Mouse (Mus musculus): ENCODE measurements around the gene Arpc2. TPM values are rescaled to one million over a fixed set of nuclear protein-coding genes. Genes with fewer than 3 reads are reported as not detected.

Arpc2 gene
- polyA plus RNA-seq, 1 experiment from 2014 or later, result 316 TPM

GRCm38 (mm10) chr1:74277041-74277440 is 41.2 kb downstream of the Arpc2 start:
- Histone ChIP-seq H3K4me2 (no peak overlapping the region), H3K4me3 (ENCODE audit: low read depth, low read length) (no peak overlapping the region), H3K27ac (ENCODE audit: low read depth, low read length) (no peak overlapping the region), H3K9ac (ENCODE audit: low read length) (no peak overlapping the region), H3K4me1 (ENCODE audit: control insufficient read depth, insufficient read depth, low read length) (no peaks in the 10 kb centered on the region; the same call in 1 of the 2 replicates), H3K27me3 (ENCODE audit: control insufficient read depth, insufficient read depth, low read length) (no peaks in the 10 kb centered on the region), H3K36me3 (ENCODE audit: control insufficient read depth, insufficient read depth, low read length) (peaks cover 16% of the 10 kb centered on the region), H3K9me3 (ENCODE audit: control insufficient read depth, low read length) (no peaks in the 10 kb centered on the region)
- no peak for DNase-seq (ENCODE audit: low spot score, missing footprints)
- no peak for ATAC-seq (ENCODE audit: low FRiP score)
- 60% methylated on average over 6 of the region's 6 CpGs for WGBS

DNA sequence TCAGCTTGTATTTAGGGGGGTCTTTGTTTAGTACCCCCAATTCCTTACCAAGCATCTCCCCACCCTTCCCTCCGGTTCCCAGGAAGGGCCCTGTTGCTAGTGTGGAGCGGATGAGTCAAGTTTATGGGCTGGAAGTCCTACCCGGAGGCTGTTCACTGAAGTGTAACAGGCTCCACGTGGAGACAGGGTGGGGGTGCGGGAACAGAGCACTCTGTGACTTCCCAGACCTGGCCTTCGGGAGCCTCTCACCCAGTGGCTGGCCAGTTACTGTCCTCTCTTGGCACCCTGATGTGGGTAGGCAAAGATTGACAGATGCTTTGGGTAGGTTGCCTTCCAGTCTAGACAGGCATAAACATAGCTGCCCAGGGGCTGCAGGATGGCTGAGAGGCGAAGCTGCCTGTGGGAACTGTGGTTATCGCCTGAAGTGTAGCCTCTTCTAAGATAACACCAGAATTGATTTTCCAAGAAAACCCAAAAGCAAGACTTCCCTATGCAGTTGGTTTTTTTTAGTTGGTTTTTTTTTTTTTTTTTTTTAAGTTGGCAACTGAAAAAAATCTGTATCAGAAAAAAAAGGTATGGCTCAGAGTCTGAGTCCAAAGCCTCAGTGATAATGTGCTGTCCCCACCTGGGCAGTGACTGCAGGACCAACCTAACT is 42.1 kb downstream of the Arpc2 start:
- Histone ChIP-seq H3K4me2 (no peak overlapping the region), H3K27me3 (ENCODE audit: control insufficient read depth, insufficient read depth, low read length) (no peaks in the 10 kb centered on the region), H3K9me3 (ENCODE audit: control insufficient read depth, low read length) (no peaks in the 10 kb centered on the region), H3K4me3 (ENCODE audit: low read depth, low read length) (no peak overlapping the region), H3K27ac (ENCODE audit: low read depth, low read length) (no peak overlapping the region), H3K36me3 (ENCODE audit: control insufficient read depth, insufficient read depth, low read length) (peaks cover 25% of the 10 kb centered on the region), H3K9ac (ENCODE audit: low read length) (no peak overlapping the region; the same call in 1 of the 2 replicates), H3K4me1 (ENCODE audit: control insufficient read depth, insufficient read depth, low read length) (no peaks in the 10 kb centered on the region; the same call in 1 of the 2 replicates)
- no peak for ATAC-seq (ENCODE audit: low FRiP score)
- 62% methylated on average over 8 of the region's 8 CpGs for WGBS
- DNase-seq (ENCODE audit: low spot score, missing footprints), result no peak

DNA sequence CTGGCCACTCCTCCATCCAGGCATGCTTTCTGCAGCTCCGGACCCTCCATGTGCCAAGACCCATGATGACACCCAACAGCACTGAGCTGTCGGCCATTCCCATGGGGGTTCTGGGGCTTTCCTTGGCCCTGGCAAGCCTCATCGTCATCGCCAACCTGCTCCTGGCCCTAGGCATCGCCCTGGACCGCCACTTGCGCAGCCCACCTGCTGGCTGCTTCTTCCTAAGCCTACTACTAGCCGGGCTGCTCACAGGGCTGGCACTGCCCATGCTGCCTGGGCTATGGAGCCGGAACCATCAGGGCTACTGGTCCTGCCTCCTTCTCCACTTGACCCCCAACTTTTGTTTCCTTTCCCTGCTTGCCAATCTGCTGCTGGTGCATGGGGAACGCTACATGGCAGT is 42.7 kb downstream of the Arpc2 start, which contains the start of gene Gpbar1:
Gpbar1 (plus strand) TSS at position 13 of the 400 bp plus-strand sequence.
- Histone ChIP-seq H3K9me3 (ENCODE audit: control insufficient read depth, low read length) (no peaks in the 10 kb centered on the region), H3K27ac (ENCODE audit: low read depth, low read length) (no peak within 1 kb of the TSS), H3K9ac (ENCODE audit: low read length) (no peak within 1 kb of the TSS; the same call in 1 of the 2 replicates), H3K4me1 (ENCODE audit: control insufficient read depth, insufficient read depth, low read length) (peaks cover under 1% of the 10 kb centered on the region), H3K27me3 (ENCODE audit: control insufficient read depth, insufficient read depth, low read length) (no peaks in the 10 kb centered on the region), H3K4me2 (no peak within 1 kb of the TSS), H3K4me3 (ENCODE audit: low read depth, low read length) (no peak within 1 kb of the TSS), H3K36me3 (ENCODE audit: control insufficient read depth, insufficient read depth, low read length) (peaks cover 25% of the 10 kb centered on the region)
- DNase-seq (ENCODE audit: low spot score, missing footprints) (no peak), ATAC-seq (ENCODE audit: low FRiP score) (no peak; the same call in 1 of the 2 replicates)
- 96% methylated on average over 10 of the region's 10 CpGs for WGBS

DNA sequence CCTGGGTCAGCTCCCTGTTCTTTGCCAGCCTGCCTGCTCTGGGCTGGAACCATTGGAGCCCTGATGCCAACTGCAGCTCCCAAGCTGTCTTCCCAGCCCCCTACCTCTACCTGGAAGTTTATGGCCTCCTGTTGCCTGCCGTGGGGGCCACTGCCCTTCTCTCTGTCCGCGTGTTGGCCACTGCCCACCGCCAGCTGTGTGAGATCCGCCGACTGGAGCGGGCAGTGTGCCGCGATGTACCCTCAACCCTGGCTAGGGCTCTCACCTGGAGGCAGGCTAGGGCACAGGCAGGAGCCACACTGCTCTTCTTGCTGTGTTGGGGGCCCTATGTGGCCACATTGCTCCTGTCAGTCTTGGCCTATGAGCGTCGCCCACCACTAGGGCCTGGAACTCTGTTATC is 43.1 kb downstream of the Arpc2 start:
- 89% methylated on average over 11 of the region's 11 CpGs for WGBS
- H3K27ac ChIP-seq (ENCODE audit: low read depth, low read length), result no peak overlapping the region
- DNase-seq (ENCODE audit: low spot score, missing footprints) (no peak), ATAC-seq (ENCODE audit: low FRiP score) (no peak)
- no peaks in the 10 kb centered on the region for H3K9me3 ChIP-seq (ENCODE audit: control insufficient read depth, low read length)
- H3K36me3 ChIP-seq (ENCODE audit: control insufficient read depth, insufficient read depth, low read length), result peaks cover 25% of the 10 kb centered on the region
- H3K9ac ChIP-seq (ENCODE audit: low read length), result no peak overlapping the region
- H3K4me3 ChIP-seq (ENCODE audit: low read depth, low read length), result no peak overlapping the region
- H3K4me2 ChIP-seq, result no peak overlapping the region
- no peaks in the 10 kb centered on the region for H3K27me3 ChIP-seq (ENCODE audit: control insufficient read depth, insufficient read depth, low read length)
- peaks cover 5% of the 10 kb centered on the region for H3K4me1 ChIP-seq (ENCODE audit: control insufficient read depth, insufficient read depth, low read length)

DNA sequence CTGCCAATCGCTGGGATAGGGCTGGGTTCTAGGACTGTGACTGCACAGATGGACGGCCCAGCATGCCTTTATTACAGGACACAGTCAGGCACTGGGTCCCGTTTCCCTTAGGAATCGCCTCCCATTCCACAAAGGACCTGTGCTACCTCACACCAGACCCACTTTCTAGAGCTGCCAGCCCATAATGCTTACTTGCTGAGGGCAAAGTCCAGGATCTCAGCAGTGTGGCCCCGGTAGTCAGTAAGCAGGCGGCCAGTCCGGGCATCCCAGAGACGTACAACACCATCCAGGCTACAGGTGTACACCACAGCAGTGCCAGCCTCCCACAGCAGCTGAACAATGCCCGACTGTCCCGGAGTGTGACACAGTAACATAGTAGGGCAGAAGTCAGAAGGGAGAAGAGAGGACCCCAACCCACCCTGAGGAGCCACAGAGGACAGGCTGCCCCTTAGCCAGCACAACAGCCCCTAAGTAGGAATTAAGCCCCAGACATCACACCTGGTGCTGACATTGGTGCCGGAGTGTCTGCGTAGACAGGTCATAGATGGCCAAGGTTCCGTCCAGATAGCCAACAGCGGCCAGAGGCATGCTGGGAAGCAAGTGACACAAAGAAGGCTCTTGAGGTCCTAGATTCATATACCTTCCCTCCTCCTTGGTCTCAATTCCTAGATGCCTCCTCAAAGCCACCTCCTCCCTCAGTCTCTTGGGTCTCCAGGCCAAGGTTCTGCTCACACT is 44.9 kb downstream of the Arpc2 start:
- WGBS, result 90% methylated on average over 14 of the region's 14 CpGs
- no peak for DNase-seq (ENCODE audit: low spot score, missing footprints)
- Histone ChIP-seq H3K4me2 (no peak overlapping the region), H3K4me3 (ENCODE audit: low read depth, low read length) (no peak overlapping the region), H3K9me3 (ENCODE audit: control insufficient read depth, low read length) (no peaks in the 10 kb centered on the region), H3K36me3 (ENCODE audit: control insufficient read depth, insufficient read depth, low read length) (peaks cover 25% of the 10 kb centered on the region), H3K9ac (ENCODE audit: low read length) (no peak overlapping the region), H3K27ac (ENCODE audit: low read depth, low read length) (no peak overlapping the region), H3K4me1 (ENCODE audit: control insufficient read depth, insufficient read depth, low read length) (peaks cover 9% of the 10 kb centered on the region), H3K27me3 (ENCODE audit: control insufficient read depth, insufficient read depth, low read length) (no peaks in the 10 kb centered on the region)
- no peak for ATAC-seq (ENCODE audit: low FRiP score)

- peaks cover 25% of the 10 kb centered on the region for H3K36me3 ChIP-seq (ENCODE audit: control insufficient read depth, insufficient read depth, low read length)
- ATAC-seq (ENCODE audit: low FRiP score) (no peak), DNase-seq (ENCODE audit: low spot score, missing footprints) (no peak)
- no peak overlapping the region for H3K27ac ChIP-seq (ENCODE audit: low read depth, low read length)
- 80% methylated on average over 2 of the region's 2 CpGs for WGBS
- H3K4me2 ChIP-seq, result no peak overlapping the region
- no peaks in the 10 kb centered on the region for H3K27me3 ChIP-seq (ENCODE audit: control insufficient read depth, insufficient read depth, low read length)
- no peaks in the 10 kb centered on the region for H3K9me3 ChIP-seq (ENCODE audit: control insufficient read depth, low read length)
- H3K9ac ChIP-seq (ENCODE audit: low read length), result no peak overlapping the region
- peaks cover 11% of the 10 kb centered on the region for H3K4me1 ChIP-seq (ENCODE audit: control insufficient read depth, insufficient read depth, low read length)
- no peak overlapping the region for H3K4me3 ChIP-seq (ENCODE audit: low read depth, low read length)
Observed at GRCm38 (mm10) chr1:74281372-74281771, 45.5 kb downstream of the Arpc2 start.

DNA sequence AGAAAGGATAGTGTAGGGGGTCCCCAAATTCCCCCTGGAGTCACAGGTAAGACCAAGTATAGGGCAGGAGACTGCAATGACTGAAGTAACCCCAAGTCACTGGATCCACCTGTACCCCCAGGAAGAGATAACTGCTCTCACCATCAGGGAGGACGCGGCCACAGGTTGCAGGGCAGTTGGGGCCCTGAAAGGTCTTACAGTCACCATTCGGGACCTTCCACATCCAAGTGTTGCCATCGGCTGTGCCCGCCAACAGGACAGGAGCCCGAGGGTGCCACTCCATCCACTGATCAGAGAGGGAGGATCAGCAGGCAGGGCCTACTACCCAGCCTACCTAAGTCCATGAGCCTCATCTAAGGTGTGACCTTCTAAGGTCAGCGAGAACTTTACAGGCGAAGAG is 46.0 kb downstream of the Arpc2 start:
- Histone ChIP-seq H3K27me3 (ENCODE audit: control insufficient read depth, insufficient read depth, low read length) (no peaks in the 10 kb centered on the region), H3K36me3 (ENCODE audit: control insufficient read depth, insufficient read depth, low read length) (peaks cover 25% of the 10 kb centered on the region), H3K9me3 (ENCODE audit: control insufficient read depth, low read length) (no peaks in the 10 kb centered on the region), H3K9ac (ENCODE audit: low read length) (no peak overlapping the region), H3K4me2 (no peak overlapping the region), H3K27ac (ENCODE audit: low read depth, low read length) (no peak overlapping the region), H3K4me1 (ENCODE audit: control insufficient read depth, insufficient read depth, low read length) (peaks cover 11% of the 10 kb centered on the region), H3K4me3 (ENCODE audit: low read depth, low read length) (no peak overlapping the region)
- DNase-seq (ENCODE audit: low spot score, missing footprints) (no peak), ATAC-seq (ENCODE audit: low FRiP score) (no peak)
- WGBS, result 94% methylated on average over 8 of the region's 8 CpGs

GRCm38 (mm10) chr1:74282896-74283625 is 47.2 kb downstream of the Arpc2 start:
- H3K27ac ChIP-seq (ENCODE audit: low read depth, low read length), result no peak overlapping the region
- H3K27me3 ChIP-seq (ENCODE audit: control insufficient read depth, insufficient read depth, low read length), result no peaks in the 10 kb centered on the region
- no peak overlapping the region for H3K4me3 ChIP-seq (ENCODE audit: low read depth, low read length)
- no peak overlapping the region for H3K4me2 ChIP-seq
- 90% methylated on average over 10 of the region's 10 CpGs for WGBS
- ATAC-seq (ENCODE audit: low FRiP score) (no peak), DNase-seq (ENCODE audit: low spot score, missing footprints) (no peak)
- no peaks in the 10 kb centered on the region for H3K9me3 ChIP-seq (ENCODE audit: control insufficient read depth, low read length)
- H3K4me1 ChIP-seq (ENCODE audit: control insufficient read depth, insufficient read depth, low read length), result peaks cover 11% of the 10 kb centered on the region
- H3K36me3 ChIP-seq (ENCODE audit: control insufficient read depth, insufficient read depth, low read length), result peaks cover 25% of the 10 kb centered on the region
- H3K9ac ChIP-seq (ENCODE audit: low read length), result no peak overlapping the region

All from midbrain, embryonic 11.5 days (tissue).